Comparison of ENCODE assay signal across 8 mouse cellular contexts in the genomic region with DNA sequence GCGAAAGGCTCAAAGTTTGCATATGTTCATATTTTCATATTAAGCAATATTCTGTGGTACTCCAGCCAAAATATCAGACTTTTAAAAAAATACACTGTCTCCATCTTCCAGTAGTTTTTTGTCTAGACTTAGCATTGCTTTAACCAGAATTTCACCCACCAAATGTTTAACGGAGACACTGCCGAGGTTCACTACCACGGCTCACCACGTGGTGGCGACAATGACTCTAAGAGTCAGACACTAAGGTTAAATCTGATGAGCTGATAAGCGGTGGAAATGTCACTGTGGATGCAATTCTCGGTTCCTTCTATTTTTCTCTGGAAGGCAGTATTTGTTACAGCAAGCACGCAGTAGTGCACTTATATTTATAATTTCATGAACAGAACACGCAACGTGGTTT.
DNase-seq lines count a peak whose midpoint lies in the region; ATAC-seq and TF ChIP-seq lines count a peak whose summit lies in the region.

No protein-coding gene starts in this region.

- H3K27ac ChIP-seq in cerebellum, adult 2 months (ENCODE audit: insufficient read depth, low read length), result no peak overlapping the region
- H3K27ac ChIP-seq in lung, postnatal 0 days (ENCODE audit: low read length), result no peak overlapping the region

- H3K4me3 ChIP-seq in C2C12 (ENCODE audit: insufficient read depth, poor library complexity, severe bottlenecking), result no peak overlapping the region
- no peak overlapping the region for H3K4me3 ChIP-seq in cerebellum, adult 2 months (replicated peaks; ENCODE audit: insufficient read depth, low read depth, low read length)
- H3K4me3 ChIP-seq in lung, postnatal 0 days (ENCODE audit: low read depth, low read length), result no peak overlapping the region

- H3K4me2 ChIP-seq in lung, postnatal 0 days (replicated peaks; ENCODE audit: low read depth, low read length), result no peak overlapping the region

- no peaks in the 10 kb centered on the region for H3K4me1 ChIP-seq in cerebellum, adult 2 months (ENCODE audit: control insufficient read depth, insufficient read depth, low read length)
- no peaks in the 10 kb centered on the region for H3K4me1 ChIP-seq in lung, postnatal 0 days (ENCODE audit: insufficient read depth, low read depth, low read length)

- no peaks in the 10 kb centered on the region for H3K27me3 ChIP-seq in C2C12 (ENCODE audit: control insufficient read depth, insufficient read depth, insufficient read length)
- no peaks in the 10 kb centered on the region for H3K27me3 ChIP-seq in cerebellum, adult 2 months (ENCODE audit: control insufficient read depth, insufficient read depth, low read length)
- H3K27me3 ChIP-seq in lung, postnatal 0 days (replicated peaks; ENCODE audit: insufficient read depth, low read length), result no peaks in the 10 kb centered on the region

- H3K9ac ChIP-seq in lung, postnatal 0 days (replicated peaks; ENCODE audit: low read depth), result no peak overlapping the region

- TF ChIP-seq CTCF in C2C12 (IDR thresholded peaks at IDR 0.05; ENCODE audit: control insufficient read depth, insufficient read depth, insufficient read length), result no peak
- peak; percentile 86 for TF ChIP-seq CTCF in cerebellum, adult 2 months (IDR thresholded peaks at IDR 0.05; ENCODE audit: borderline replicate concordance, insufficient read depth, low read depth, low read length)
- TF ChIP-seq CTCF in lung, postnatal 0 days (IDR thresholded peaks at IDR 0.05), result peak; percentile 78

- no peak for TF ChIP-seq EP300 in lung, postnatal 0 days (IDR thresholded peaks at IDR 0.05)

- no peaks in the 10 kb centered on the region for H3K79me2 ChIP-seq in C2C12 (ENCODE audit: control insufficient read depth, insufficient read depth)

- H3K9me3 ChIP-seq in lung, postnatal 0 days (ENCODE audit: low read length), result no peaks in the 10 kb centered on the region

- no peaks in the 10 kb centered on the region for H3K79me3 ChIP-seq in C2C12 (ENCODE audit: low read depth)

- no peak overlapping the region for H3ac ChIP-seq in C2C12 (ENCODE audit: control insufficient read depth, insufficient read length, low read depth)

- no peak for ATAC-seq in lung, postnatal 0 days

- DNase-seq in Muller cell, postnatal 12 days (ENCODE audit: inconsistent ontology term), result peak; percentile 35
- DNase-seq in cerebellum, adult 2 months, result peak; percentile 75 to 84
- peak; percentile 64 to 83 for DNase-seq in frontal cortex, postnatal 10 days (ENCODE audit: low spot score in 2 of 2)
- peak; percentile 89 for DNase-seq in layer of hippocampus, adult 11-12 months (ENCODE audit: low spot score)
- DNase-seq in lung, postnatal 0 days (ENCODE audit: low spot score), result peak; percentile 51
- DNase-seq in right cerebral cortex, postnatal 25 days, result peak; percentile 80
- DNase-seq in urinary bladder, postnatal 4 days (ENCODE audit: low spot score in 2 of 2), result peak; percentile 34 to 78

- H3K36me3 ChIP-seq in C2C12 (ENCODE audit: control insufficient read depth, insufficient read depth), result no peaks in the 10 kb centered on the region
- no peaks in the 10 kb centered on the region for H3K36me3 ChIP-seq in lung, postnatal 0 days (ENCODE audit: insufficient read depth, low read length)

- no peak for TF ChIP-seq POLR2A in cerebellum, adult 2 months (IDR thresholded peaks at IDR 0.05; ENCODE audit: borderline replicate concordance, insufficient read depth, low read length)

- 24% methylated on average over 11 of the region's 11 CpGs for WGBS in cerebellum, adult 2 months
- 25% methylated on average over 11 of the region's 11 CpGs for WGBS in lung, postnatal 0 days

TF ChIP-seq in C2C12, 6 proteins besides CTCF, POLR2A, EP300 and RAD21:
- TF ChIP-seq MAX (IDR thresholded peaks at IDR 0.05) (peak; percentile 19), MYOD1 (IDR thresholded peaks at IDR 0.05; ENCODE audit: control insufficient read depth, insufficient read length, low read depth) (no peak), USF1 (IDR thresholded peaks at IDR 0.05; ENCODE audit: low read depth) (peak; percentile 17)

Comparison
In these comparisons a context has a peak if more than half of its experiments do, and no peak if none do; other contexts are left out.
1. DNase-seq: peak in every context shown above with its lines; median percentile 89 in layer of hippocampus, adult 11-12 months; 80 in right cerebral cortex, postnatal 25 days; 80 in cerebellum, adult 2 months; 74 in frontal cortex, postnatal 10 days; 56 in urinary bladder, postnatal 4 days; 51 in lung, postnatal 0 days; 35 in Muller cell, postnatal 12 days.